Mouse (Mus musculus) ovary, postnatal 14 days (tissue): ENCODE data around the gene Pax7.

Source experiments
- DNase-seq: peaks from one replicate; pipeline ENCODE4 v3.0.0; 2022; ENCODE audit warnings: low spot score

The Pax7 gene

GRCm38 (mm10) chr4:139811475-139811874 is 21.9 kb downstream of the Pax7 start:
- no peak for DNase-seq

DNA sequence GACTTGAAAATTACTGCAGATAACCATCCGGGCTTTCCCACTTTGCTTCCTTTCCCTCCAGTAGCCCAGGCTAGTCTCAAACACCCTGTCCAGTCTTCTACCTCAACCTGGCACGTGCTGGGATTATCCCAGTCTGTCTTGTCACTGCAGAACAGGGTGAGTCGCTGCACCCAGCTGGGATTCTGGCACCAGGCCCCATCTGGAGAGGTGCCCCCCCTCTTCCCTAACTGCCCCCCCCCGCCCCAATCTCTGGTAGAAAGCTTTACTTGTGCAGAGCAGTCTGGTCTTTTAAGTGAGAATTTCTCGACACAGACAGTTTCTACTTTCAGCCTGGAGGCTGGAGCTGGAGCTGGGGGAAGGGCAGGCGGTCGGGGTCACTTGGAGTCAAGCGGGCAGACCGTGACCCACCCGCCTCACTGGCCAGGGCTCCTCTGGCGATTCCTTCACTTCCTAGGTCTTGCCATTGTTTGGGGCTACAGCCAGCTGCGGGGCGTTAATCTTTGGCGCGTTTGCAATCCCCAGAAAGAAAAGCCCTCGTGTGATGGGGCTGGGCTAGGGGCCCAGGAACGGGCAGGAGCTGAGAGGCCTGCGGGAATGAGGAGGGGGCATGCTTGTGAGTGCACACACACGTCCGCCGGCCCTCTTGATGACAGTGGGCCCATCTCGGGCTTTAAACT is 22.4 kb downstream of the Pax7 start:
- DNase-seq: no peak

GRCm38 (mm10) chr4:139809381-139809820 is 23.9 kb downstream of the Pax7 start:
- no peak for DNase-seq

- DNase-seq: no peak
Observed at GRCm38 (mm10) chr4:139807820-139808219, 25.5 kb downstream of the Pax7 start.

DNA sequence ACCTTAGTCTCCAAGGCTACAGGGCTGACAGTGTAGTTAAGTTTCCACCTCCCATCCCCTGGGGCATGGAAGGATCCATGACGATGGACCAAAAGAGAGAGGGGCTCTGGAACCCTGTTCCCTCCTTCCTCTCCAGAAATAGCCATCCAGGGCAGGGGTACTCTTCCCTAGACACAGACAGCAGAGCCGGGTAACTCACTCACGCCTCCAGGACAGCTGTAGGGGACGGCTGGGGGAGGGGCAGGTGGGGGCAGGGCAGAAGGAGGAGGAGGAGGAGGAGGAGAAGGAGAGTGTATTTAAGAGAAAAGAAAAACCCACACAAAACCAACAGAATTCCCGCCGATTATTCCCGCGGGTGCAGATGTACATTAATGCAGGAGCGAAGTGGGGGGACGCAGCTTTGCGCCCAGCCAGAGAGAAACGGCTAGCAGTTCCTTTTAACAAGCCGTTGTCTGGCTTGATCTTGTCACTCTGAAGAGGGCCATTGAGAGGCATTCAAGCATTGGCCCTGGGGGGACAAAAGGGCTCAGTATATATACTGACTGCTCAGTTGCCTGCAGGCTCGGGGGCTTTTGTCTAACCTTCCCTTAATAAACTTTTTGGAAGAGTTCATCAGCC is 26.0 kb downstream of the Pax7 start:
- DNase-seq: no peak

DNA sequence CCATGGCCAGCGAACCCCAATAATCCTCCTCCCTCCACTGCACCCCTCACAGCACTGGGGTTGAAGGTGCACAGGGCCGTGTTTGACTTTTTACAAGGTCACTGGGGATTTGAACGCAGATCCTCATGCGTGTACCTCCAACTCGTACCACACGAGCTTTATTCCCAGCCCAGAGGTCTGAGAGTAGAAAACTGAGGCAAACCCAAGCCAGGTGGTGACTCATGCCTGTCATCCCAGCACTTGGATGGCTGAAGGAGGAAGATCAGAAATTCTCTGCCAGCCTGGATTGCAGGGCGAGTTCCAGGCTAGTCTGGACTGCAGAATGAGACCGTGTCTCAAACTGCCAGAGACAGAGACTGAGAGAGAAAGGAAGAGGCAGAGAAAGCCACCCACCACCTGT is 28.4 kb downstream of the Pax7 start:
- no peak for DNase-seq

DNA sequence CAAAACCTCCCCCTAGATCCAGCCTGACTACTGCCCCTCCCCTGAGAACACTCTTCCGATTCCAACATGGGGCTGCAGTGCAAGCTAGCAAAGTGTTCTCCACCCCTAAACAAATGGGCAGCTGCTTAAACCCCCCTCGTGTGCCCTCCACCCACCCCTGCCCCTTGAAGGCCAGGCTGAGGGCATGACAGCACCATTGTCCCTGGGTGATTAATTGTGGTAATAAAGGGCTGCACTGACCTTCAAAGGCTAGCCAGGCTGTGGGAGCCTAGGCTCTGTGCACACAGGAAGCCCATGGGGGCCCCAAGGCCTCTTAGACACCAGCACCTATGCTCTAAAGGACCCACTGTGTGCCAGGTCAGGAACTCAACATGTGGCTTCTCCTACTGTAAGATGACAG is 29.3 kb downstream of the Pax7 start:
- DNase-seq: no peak

- no peak for DNase-seq
Observed at GRCm38 (mm10) chr4:139799436-139800100, 33.8 kb downstream of the Pax7 start.

DNA sequence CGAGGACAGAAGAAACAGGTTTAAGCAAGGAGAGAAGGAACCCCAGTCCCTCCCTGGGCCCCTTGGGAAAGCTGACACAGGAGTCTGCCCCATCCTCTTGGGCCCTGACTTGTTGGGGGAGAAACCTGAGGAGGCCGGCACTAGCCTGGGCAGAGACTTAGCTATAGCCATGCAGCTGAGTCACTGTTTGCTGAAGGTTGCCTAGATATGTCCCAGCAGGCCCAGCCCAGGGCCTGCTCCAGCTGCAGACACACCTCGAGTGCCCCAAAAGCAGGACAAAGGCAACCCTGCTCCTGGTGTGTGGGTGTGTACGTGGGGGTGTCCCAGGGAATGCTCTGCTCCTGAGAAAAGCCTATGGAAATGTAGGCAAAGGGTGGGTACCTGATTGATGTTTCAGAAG is 36.0 kb downstream of the Pax7 start:
- no peak for DNase-seq

DNA sequence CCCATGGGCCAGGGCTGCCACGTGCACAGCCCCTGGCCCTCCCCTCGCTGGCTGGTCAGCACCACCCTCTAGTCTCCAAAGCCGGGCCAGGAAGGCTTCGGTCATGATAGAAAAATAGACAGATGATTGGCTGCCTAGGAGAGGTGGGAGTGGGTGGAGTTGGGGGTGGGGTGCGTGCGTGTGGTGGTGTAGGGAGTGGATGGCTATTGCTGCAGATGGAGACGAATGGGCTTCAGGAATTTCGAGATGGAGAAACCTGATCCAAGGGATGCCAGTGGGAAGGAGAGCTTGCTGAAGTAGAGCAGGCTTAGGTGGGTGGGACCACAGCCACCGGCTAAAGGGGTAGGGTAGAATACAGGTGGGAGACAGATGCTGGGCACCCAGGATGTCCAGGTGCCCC is 37.2 kb downstream of the Pax7 start:
- no peak for DNase-seq

DNA sequence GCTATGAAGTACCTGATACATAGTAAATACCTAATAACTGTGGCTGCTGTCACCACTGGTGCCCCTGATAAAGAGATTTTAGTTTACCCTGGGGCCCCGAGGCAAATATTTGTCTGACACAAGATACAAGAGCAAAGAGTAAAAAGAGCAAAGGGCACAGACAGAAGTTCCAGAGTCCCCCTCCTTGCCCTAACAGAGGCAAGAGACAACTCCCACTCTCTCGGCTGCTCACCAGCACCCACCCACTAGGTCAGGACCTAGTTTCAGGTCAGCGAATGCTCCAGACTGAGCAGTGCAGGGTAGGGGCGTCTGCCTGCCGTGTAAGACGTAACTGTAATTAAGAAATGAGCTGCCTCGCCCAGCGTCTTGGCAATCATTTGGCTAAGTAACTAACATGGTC is 42.2 kb downstream of the Pax7 start:
- no peak for DNase-seq

DNA sequence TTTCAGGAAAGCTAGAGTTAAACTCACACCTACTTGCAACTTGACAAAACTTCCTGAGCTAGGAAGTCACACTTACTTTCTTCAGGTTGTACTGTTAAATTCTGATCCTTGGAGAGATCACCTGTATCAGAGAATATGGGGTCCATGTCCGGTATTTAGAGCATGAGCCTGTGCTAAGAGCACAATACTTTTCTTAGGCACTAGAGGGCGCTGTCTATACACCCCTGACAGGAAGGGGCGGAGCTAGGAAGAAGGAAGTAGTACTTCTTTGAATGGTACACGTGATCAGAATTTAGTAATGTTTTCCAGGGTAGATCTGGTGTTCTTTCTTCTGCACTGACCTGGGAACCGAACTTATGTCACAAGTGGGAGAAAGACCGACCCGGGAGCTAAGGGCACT is 43.6 kb downstream of the Pax7 start:
- DNase-seq: no peak

DNA sequence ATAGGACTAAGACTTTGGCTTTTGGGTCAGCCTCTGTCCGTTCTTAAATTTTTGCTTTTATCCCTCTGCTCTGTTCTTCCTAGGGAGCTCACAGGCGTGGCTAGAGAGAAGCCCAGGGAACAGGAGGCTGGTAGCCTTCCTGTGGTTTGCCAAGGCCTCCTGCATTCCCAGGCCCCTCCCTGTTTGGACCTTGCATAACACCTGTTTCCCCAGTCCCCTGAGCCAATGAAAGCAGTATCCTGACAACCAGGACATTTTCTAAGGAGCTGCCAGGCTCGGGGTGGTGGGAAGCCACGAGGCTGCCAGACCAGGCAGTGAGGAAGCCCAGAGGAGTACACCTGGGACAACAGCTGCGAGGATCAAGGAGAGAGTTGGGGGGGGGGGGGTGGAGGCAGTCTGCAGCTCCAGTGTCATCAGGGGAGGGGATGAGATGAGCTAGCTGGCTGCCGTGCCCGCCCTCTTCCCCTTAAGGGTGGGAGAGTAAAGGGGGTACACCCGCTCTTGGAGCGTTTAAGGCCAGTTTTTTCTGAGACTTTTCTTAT is 50.3 kb downstream of the Pax7 start:
- DNase-seq: no peak

- no peak for DNase-seq
Observed at GRCm38 (mm10) chr4:139771125-139771631, 62.1 kb downstream of the Pax7 start.

- DNase-seq: no peak
Observed at GRCm38 (mm10) chr4:139767823-139768222, 65.5 kb downstream of the Pax7 start.

DNA sequence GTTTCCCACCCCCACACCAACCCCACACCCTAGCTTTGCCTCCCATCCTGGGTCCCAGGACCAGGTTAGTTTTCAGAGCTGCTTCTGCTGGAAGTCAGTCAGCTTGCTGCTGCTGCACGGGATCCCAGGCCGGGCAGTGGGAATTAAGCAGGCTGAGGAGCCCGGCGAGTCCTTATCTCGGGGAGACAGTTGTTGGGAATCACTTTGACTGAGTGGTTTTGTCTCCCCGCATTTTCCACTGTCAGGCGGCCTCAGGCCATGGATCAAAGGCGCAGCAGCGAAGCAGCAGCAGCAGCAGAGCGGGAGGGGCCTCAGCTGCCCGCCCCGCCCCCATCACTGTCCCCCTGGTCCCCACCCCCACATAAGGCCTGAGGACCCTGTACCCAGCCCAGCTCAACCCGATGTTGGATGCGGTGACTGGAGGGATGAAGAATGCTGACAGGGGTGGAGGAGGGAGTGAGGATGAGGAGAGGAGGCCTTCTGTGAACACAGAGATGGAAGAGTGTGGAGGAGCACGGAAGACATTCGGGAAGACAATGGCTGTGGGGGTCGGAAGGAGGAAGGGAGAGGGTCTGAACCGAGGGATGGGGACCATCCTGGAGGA is 66.1 kb downstream of the Pax7 start:
- DNase-seq: no peak

GRCm38 (mm10) chr4:139761911-139762310 is 71.4 kb downstream of the Pax7 start:
- no peak for DNase-seq

DNA sequence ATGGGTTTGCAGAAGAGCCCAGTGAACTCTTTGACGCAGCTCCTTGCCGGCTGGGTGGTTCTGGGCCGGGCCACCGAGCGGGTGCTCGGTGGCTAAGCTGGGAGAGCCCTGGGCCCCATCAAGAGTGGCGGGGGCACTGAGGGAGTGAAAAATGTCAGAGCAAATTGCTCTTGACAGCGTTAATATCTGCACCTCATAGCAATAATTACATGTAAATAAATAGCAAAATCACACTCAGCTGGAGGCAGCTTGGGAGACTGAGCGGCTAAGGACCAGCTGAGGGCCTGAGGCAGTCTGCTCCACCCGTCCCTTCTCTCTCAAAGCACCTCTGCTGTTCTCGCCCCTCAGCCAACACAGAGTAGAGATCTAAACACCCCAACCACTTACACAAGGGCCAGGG is 72.6 kb downstream of the Pax7 start:
- no peak for DNase-seq

- DNase-seq: no peak
Observed at GRCm38 (mm10) chr4:139758512-139759340, 74.6 kb downstream of the Pax7 start.

GRCm38 (mm10) chr4:139756931-139757330 is 76.4 kb downstream of the Pax7 start:
- DNase-seq: no peak

GRCm38 (mm10) chr4:139754148-139754710 is 79.1 kb downstream of the Pax7 start:
- no peak for DNase-seq
